Mouse (Mus musculus) ES-Bruce4 (cell line): Measurements from ENCODE around the gene Apex1.

Experiments
- CTCF ChIP-seq: IDR thresholded peaks from one replicate; pipeline ENCODE4 v1.8.1; 2011; ENCODE audit warnings: low read depth, low read length
- POLR2A ChIP-seq: IDR thresholded peaks from one replicate; pipeline ENCODE4 v1.8.1; 2011; ENCODE audit warnings: low read length; ENCODE audit not compliant: insufficient read depth

GRCm38 (mm10) chr14:50930377-50930753 is 5.6 kb downstream of the Apex1 start:
- TF ChIP-seq CTCF (no peak), POLR2A (no peak)
